Mouse (Mus musculus) R1 (cell line): ENCODE measurements around the gene Supt5.
A peak's percentile ranks its signal among the peaks of the same experiment; 100 is the strongest.

Source experiments
- DNase-seq: peaks from one replicate; pipeline ENCODE4 v3.0.0-alpha.2; 2018; ENCODE audit warnings: low read depth, low spot score

Supt5 gene

GRCm38 (mm10) chr7:28351676-28352191 lies 13.2 kb upstream of the Supt5 start:
- DNase-seq: no peak

- DNase-seq: peak; percentile 97
Observed at GRCm38 (mm10) chr7:28350155-28350883, 11.8 kb upstream of the Supt5 start, which contains the start of gene Rps16. Gene Rps16, plus strand, starts transcription at chr7:28350652.

DNA sequence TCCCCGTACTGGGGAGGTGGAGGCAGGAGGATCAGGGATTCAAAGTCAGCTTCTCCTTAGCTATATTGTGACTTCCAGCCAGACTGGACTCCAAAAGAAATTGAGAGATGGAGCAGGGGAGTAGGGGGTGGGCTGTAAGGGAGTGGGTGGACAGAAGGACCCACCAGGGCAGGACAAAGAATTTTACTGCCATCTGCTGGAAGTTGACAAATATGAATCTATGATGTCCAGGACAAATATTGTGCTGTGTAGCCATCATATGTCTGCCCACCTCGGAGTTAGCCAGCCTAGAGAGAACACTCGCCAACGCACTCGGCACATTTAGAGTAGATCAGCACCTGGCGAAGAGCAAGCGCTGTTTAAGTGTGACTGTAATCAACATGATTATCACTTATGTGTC lies 10.1 kb upstream of the Supt5 start:
- no peak for DNase-seq

DNA sequence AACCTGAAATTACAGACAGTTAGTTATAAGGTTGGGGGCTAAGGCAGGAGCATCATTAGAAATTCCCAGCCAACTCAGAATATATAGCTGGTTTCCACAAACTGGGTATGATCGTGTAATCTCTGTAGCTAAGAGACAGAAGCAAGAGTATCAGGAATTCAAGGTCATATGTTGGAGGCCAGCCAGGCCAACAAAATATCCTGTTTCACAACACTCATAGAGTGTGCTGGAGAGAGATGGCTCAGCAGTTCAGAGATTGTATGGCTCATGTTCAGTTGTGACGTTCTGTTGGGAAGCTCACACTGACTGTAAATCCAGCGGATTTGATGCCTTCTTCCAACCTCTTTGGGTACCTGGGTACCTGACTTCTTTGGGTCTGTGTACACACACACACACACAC lies 9.2 kb upstream of the Supt5 start:
- no peak for DNase-seq

DNA sequence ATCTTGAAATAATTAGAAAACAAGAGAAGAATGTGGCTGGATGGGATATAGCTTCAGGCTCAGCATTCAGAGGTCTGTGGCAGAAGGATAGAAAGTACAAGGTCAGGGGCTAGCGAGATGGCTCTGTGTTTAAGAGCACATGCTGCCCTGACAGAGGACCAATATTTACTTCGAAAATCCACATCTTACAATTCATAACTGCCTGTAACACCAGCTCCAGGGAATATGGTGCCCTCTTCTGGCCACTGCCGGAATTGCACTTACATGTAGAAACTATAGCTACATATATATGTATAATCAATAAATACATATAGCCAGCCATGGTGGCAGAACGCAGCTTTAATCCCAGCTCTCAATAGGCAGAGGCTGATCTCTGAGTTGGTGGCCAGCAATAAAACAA lies 6.1 kb upstream of the Supt5 start:
- peak; percentile 66 for DNase-seq

DNA sequence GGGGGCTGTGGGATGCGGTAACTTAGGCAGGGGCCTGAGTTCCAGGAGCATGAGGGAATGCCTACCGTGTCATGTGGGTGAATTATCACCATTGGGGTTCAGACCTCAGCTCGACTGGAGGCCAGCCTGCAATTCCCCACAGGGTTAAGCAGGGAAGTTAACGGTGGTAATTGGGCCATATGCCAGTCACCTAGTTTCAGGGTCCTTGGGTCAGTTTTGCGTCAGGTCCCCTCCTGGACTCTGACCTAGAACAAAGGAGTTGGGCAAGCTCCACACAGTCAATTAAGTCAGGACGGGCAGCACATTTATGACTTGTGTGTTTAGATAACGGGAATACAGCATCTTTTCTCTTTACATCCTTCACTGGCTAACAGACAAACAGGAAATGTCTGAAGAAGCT lies 2.8 kb upstream of the Supt5 start:
- DNase-seq: no peak

- DNase-seq: peak; percentile 92
Observed at GRCm38 (mm10) chr7:28339213-28339917, 819 bp upstream of the Supt5 start.

DNA sequence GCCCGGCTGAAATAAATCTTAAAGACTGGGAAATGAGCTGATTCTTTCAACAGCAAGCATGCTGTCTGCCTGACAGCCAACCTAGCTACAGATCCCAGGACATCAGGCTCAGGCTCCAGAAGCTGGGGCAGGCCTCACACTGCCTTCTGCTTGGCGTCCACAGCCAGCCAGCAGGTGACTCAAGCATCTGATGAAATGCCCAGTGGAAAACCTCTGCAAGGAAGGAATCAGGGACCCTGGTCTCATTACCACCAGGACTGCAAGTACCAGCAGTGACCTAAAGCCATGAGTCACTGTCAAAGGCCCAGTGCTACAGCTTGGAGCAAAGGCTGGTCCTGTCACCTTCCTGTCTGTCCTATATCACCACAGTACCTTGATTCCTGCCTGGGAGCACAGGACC lies 3.1 kb downstream of the Supt5 start:
- no peak for DNase-seq

DNA sequence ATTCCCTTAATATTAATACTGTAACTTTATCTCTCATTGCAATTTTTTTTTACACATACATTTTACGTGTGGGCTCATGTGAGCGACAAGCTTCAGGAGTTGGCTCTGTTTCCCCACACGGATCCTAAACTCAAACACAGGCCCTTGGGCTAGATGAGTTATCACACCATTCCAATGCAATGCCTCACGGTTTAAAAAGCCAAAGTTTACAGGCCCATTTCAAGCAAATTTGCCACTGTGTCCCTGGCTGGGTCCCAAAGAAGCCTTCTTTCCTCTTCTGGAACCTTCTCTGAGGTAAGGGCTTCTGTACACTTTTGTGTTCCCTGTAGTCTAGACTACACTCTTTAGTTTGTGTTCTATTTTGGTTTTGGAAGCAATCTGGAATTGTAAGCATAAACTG lies 4.0 kb downstream of the Supt5 start:
- no peak for DNase-seq

- DNase-seq: no peak
Observed at GRCm38 (mm10) chr7:28328260-28328659, 10.3 kb downstream of the Supt5 start.

- DNase-seq: no peak
Observed at GRCm38 (mm10) chr7:28326457-28326856, 12.1 kb downstream of the Supt5 start.

DNA sequence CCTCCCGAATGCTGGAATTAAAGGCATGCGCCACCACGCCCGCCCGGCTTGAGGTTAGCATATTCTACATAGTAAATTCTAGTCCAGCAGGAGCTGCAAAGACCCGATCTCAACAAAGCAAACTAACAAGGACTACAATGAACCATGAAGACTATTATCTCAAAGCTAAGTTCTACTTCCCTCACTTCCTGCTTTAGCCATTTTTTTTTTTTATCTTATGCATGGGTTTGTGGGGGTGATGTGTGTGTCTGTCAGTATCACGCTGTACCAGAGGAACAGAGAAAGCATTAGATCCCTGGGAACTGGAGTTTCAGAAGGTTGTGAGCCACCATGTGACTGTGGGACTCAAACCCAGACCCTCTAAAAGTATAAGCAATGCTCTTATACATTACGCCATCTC lies 13.3 kb downstream of the Supt5 start:
- peak; percentile 40 for DNase-seq

DNA sequence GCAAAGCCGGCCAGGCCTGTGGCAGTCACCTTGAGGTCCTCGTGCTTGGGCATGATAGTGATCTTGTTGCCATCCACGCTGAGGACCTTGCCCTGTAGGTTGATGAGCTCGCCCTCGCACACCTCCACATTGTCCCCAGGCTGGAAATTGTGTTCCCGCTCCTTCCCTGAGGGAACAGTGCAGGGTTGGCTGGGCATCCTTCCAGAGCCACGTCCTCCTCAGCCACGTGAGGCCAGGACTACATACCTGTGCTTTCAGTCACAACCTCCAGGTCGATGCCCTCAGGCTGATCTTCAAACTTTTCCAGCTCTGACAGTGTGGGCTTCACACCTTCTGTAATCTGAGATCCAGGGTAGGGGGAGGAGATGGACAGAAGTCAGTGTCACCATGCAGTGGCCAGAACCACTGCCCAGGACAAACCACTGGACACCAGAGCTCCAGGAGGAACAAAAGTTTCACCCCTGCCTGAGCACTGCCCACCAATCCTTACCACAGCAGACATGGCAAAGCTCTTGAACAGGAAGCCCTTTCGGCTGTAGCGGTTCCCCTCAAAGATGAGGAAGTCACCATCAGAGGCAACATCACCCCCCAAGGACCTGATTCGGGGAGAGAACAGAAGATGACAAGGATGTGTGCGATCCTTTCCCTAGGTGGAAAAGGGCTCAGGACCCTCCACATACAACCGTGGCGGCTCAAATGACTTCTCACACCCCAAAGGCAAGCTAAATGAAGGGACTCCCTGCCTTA lies 16.4 kb downstream of the Supt5 start:
- DNase-seq: no peak

DNA sequence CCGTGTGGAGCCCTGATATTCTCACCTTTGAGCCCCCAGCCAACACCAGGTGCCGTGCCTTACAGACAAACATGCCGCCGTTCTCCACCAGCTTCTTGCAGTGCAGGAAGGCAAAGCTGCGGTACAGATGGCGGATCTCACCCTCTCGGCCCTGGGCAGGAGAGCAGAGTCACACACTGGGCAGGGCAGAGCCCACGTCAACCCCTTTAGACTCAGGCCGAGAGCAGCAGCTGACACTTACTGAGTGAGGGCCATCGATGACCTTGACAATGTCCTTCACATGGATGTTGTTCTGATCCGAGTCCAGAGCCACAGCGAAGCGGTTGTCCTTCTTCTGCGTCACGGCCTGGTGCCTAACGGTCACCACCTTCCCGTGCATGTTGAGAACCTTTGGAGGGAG lies 19.8 kb downstream of the Supt5 start:
- no peak for DNase-seq

DNA sequence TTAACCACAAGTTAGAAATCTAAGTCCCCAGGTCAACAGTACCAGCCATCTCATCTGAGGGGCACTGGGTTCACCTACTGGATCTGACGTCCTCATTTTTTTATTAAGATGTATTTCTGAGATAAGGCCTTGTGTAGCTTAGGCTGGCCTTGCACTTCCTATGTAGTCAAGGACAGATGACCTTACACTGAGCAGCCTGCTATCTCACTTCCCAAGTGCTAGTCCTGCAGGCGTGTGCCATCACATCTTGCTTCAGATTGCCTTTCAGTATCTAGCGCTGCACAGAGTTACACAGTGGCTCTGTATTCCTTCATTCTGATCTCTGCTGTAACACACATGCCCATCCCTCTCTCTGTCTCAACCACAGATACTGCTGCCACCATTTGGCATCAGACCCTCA lies 20.5 kb downstream of the Supt5 start:
- DNase-seq: no peak

GRCm38 (mm10) chr7:28311926-28312543 lies 26.5 kb downstream of the Supt5 start, which contains the start of gene Timm50:
Gene Timm50, minus strand, starts transcription at chr7:28312072.
- peak; percentile 98 for DNase-seq

DNA sequence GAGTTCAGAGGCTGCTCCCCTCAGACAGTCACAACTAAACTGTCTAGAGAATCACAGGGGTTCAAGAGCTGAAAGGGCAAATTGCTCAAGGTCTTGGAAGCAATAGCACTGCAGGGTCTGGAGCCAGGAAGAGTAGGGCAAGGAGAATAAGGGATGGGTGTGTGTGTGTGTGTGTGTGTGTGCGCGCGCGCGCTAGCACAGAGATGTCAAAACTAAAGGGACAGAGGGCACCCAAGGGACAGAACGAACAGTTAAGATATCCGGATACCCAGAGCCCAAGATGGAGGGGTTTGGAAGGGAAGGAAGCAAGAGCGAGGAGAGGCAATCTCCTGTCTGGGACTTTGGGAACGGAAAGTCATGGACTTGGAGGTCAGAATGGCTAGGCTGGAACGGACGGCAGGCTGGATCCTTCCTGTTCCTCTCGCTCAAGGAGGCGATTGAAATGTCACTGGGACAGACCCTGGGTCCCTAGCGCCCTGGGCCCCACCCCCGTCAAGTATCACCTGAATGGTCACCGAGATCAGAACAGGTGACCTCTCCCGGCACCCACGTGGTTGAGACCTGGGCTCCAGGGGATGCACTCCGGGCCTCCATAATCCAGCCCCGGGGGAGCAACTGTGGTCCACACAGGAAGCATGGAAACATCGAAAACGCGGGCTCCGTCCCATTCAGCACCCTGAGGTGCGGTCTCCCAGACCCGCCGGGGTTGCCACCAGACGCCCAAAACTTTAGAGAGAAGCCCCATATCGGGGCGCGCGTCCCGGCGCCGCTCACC lies 27.2 kb downstream of the Supt5 start:
- peak; percentile 60 for DNase-seq

DNA sequence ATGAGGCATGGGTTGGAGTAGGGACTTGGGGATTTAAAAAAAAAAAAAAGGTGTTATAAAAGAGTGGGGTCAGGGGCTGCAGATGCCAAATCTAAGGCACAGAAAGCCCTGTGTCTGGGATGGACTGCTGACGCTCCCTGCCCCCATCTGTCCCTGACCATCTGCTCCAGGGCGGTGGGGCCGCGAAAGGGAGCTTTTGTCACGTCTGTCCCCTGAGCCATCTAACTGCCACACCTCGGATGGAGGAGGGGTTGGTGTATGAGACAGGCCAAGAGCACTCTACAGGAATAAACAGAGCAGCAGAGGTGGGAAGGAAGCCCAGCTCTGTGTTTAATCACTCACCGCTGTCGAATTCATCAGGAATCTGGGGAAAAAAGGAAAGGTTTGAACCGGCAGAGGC lies 28.8 kb downstream of the Supt5 start:
- DNase-seq: no peak

DNA sequence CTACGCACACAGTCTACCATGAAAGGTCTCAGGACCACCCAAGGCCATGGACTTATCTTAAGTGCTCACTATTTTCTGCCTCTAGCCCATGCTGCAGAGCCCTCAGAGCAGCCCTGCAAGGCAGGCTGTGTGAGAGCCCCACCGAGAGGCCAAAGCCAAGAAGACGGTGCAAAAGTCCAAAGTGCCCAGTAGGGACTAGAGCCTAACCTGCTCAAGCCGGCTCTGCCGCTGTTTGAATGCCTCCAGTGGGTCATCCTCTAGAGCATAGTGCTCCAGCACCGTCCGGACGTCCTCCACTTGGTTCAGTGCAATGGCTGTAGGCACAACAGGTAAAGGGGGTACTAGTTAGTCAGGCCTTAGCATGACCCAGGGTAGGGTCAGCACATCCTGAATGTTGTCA lies 32.3 kb downstream of the Supt5 start:
- no peak for DNase-seq

DNA sequence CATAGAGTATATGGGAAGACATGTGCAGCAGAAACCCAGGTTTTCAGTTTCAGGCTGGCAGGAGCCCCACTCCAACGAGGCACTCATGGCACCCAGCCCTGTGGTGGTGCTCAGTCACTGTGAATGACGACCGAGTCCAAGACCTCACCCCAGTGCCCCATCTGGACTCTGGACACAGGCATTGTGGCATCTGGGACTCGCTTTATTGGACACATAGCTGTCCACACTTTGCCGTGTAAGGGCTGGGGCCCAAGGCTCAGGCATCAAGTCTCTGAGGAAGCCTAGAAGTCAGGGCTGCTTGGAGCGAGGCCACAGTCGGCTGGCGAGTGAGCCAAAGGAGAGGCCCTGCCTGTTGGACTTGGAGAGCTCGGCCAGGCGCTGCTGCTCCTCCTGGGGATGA lies 32.9 kb downstream of the Supt5 start:
- DNase-seq: no peak
